Comparison of ENCODE assay signal across 8 mouse cellular contexts in genomic region chr9:63843883-63844485, GRCm38 (mm10).
DNase-seq lines count a peak whose midpoint lies in the region; ATAC-seq and TF ChIP-seq lines count a peak whose summit lies in the region.

No protein-coding gene starts in this region.

- no peaks in the 10 kb centered on the region for H3K36me3 ChIP-seq in forebrain, postnatal 0 days (ENCODE audit: insufficient read depth)

- H3K4me3 ChIP-seq in forebrain, postnatal 0 days (ENCODE audit: low read depth, low read length), result no peak overlapping the region

- TF ChIP-seq CTCF in forebrain, postnatal 0 days (IDR thresholded peaks at IDR 0.05; ENCODE audit: low read depth), result peak; percentile 99

- peaks cover 7% of the 10 kb centered on the region for H3K27me3 ChIP-seq in forebrain, postnatal 0 days (ENCODE audit: insufficient read depth, low read length)

- H3K9me3 ChIP-seq in forebrain, postnatal 0 days (ENCODE audit: low read length), result no peaks in the 10 kb centered on the region

- peak; percentile 85 for ATAC-seq in forebrain, postnatal 0 days
- peak; percentile 67; the same call in 1 of the 2 replicates for ATAC-seq in megakaryocyte-erythroid progenitor cell, adult 5-6 weeks (replicated peaks; ENCODE audit: low FRiP score, low TSS enrichment, poor library complexity, severe bottlenecking)
- ATAC-seq in erythroid progenitor cell, adult 5-6 weeks (replicated peaks; ENCODE audit: low FRiP score, poor library complexity, severe bottlenecking), result no peak

- no peak overlapping the region for H3K9ac ChIP-seq in forebrain, postnatal 0 days

- WGBS in forebrain, postnatal 0 days, result 34% methylated on average over 10 of the region's 10 CpGs

- peak; percentile 70 for DNase-seq in T-cell, adult 2 months (ENCODE audit: low spot score)
- peak; percentile 65 to 75 for DNase-seq in cerebellum, adult 18-20 months
- peak; percentile 92 for DNase-seq in forebrain, postnatal 0 days
- DNase-seq in induced T-regulatory cell, adult 2 months (ENCODE audit: low read depth), result peak; percentile 92
- DNase-seq in left cerebral cortex, adult 18-20 months (ENCODE audit: low spot score in 2 of 2), result peak; percentile 72 to 77
- peak; percentile 70 for DNase-seq in right cerebral cortex, postnatal 4 days

- H3K27ac ChIP-seq in forebrain, postnatal 0 days (ENCODE audit: low read depth, low read length), result no peak overlapping the region

- no peaks in the 10 kb centered on the region for H3K4me1 ChIP-seq in forebrain, postnatal 0 days (ENCODE audit: insufficient read depth)

- H3K4me2 ChIP-seq in forebrain, postnatal 0 days (ENCODE audit: low read depth), result no peak overlapping the region
